Comparison of ENCODE assay signal across 8 mouse cellular contexts in the genomic region with DNA sequence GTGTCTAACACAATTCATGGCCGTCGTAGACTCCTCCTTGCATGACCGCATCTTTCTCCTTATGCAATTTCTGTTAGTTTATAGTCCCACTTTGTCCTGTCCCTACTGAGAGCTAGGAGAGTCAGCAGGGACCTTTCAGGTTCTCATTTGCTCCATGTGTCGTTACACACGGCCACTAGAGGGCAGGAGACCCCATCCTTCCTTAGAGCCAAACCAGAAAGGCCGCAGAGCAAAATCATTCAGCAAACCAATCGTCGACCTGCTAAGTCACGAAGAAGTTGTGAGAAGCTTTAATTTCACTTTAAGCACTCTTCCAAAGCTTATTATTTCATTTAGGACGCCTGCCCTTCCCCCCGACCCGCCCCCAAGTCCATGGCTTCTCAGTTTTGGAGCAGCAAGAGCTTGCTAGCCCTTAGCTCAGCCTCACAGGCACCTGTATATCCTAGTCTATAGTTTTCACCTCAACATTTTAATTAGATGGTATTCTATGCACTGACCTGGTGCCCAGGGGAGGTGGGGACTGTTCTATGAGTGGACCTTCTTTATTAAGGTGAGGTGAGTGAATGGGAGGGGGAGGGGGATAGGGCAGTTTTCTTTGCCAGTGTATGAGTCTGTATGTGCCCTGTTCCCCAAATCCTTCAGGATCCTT. TPM values are rescaled to one million over a fixed set of nuclear protein-coding genes. Genes with fewer than 3 reads are reported as not detected.
DNase-seq lines count a peak whose midpoint lies in the region; ATAC-seq and TF ChIP-seq lines count a peak whose summit lies in the region.

No protein-coding gene starts in this region.

- TF ChIP-seq POLR2A in myocyte (IDR thresholded peaks at IDR 0.05; ENCODE audit: insufficient read length, low read depth) = no peak

- H3K27me3 ChIP-seq in heart, embryonic 12.5 days (replicated peaks) = no peaks in the 10 kb centered on the region
- no peaks in the 10 kb centered on the region for H3K27me3 ChIP-seq in intestine, embryonic 14.5 days (replicated peaks; ENCODE audit: control insufficient read depth, insufficient read depth, low read length)
- peaks cover 6% of the 10 kb centered on the region for H3K27me3 ChIP-seq in myocyte (ENCODE audit: control insufficient read depth, insufficient read depth, insufficient read length)
- no peaks in the 10 kb centered on the region for H3K27me3 ChIP-seq in stomach, embryonic 16.5 days (ENCODE audit: control insufficient read depth, insufficient read depth, low read length)

- peaks cover 3% of the 10 kb centered on the region; the same call in 1 of the 2 replicates for H3K4me1 ChIP-seq in heart, embryonic 12.5 days (replicated peaks)
- H3K4me1 ChIP-seq in intestine, embryonic 14.5 days (replicated peaks; ENCODE audit: control insufficient read depth, insufficient read depth, low read length) = 0 out of 2 replicates have a peak, but pooled peaks cover 3% of the 10 kb centered on the region
- H3K4me1 ChIP-seq in stomach, embryonic 16.5 days (ENCODE audit: control insufficient read depth, insufficient read depth, low read length) = no peaks in the 10 kb centered on the region

- H3K9ac ChIP-seq in heart, embryonic 12.5 days = no peak overlapping the region
- H3K9ac ChIP-seq in intestine, embryonic 14.5 days (ENCODE audit: low read length) = no peak overlapping the region
- 0 out of 2 replicates have a peak overlapping the region, but pooled peaks have one; percentile 9 for H3K9ac ChIP-seq in stomach, embryonic 16.5 days (ENCODE audit: low read length)

- ATAC-seq in heart, embryonic 12.5 days (ENCODE audit: insufficient number of reproducible peaks, low FRiP score) = no peak
- no peak for ATAC-seq in intestine, embryonic 14.5 days (replicated peaks; ENCODE audit: low FRiP score, low TSS enrichment, low read depth)
- ATAC-seq in stomach, embryonic 16.5 days (ENCODE audit: insufficient read depth, low FRiP score) = no peak

- H3ac ChIP-seq in myocyte (ENCODE audit: control insufficient read depth, insufficient read length) = no peak overlapping the region

- H3K4me2 ChIP-seq in heart, embryonic 12.5 days = no peak overlapping the region
- no peak overlapping the region for H3K4me2 ChIP-seq in intestine, embryonic 14.5 days (ENCODE audit: low read length)
- peak overlapping the region; percentile 10 for H3K4me2 ChIP-seq in myocyte (ENCODE audit: low read depth)
- no peak overlapping the region for H3K4me2 ChIP-seq in stomach, embryonic 16.5 days (ENCODE audit: low read depth, low read length)

- 10% methylated on average over 12 of the region's 12 CpGs for WGBS in heart, embryonic 12.5 days
- WGBS in intestine, embryonic 14.5 days = 11% methylated on average over 12 of the region's 12 CpGs
- 12% methylated on average over 12 of the region's 12 CpGs for WGBS in stomach, embryonic 16.5 days

- H3K4me3 ChIP-seq in heart, embryonic 12.5 days = no peak overlapping the region
- H3K4me3 ChIP-seq in intestine, embryonic 14.5 days (ENCODE audit: low read depth, low read length) = no peak overlapping the region
- no peak overlapping the region for H3K4me3 ChIP-seq in myocyte
- no peak overlapping the region for H3K4me3 ChIP-seq in stomach, embryonic 16.5 days (replicated peaks; ENCODE audit: low read length)

- H3K27ac ChIP-seq in heart, embryonic 12.5 days (ENCODE audit: poor library complexity, severe bottlenecking) = no peak overlapping the region
- no peak overlapping the region for H3K27ac ChIP-seq in intestine, embryonic 14.5 days (ENCODE audit: low read depth)
- no peak overlapping the region for H3K27ac ChIP-seq in stomach, embryonic 16.5 days (ENCODE audit: low read length)

- H3K36me3 ChIP-seq in heart, embryonic 12.5 days = no peaks in the 10 kb centered on the region
- no peaks in the 10 kb centered on the region for H3K36me3 ChIP-seq in intestine, embryonic 14.5 days (ENCODE audit: control insufficient read depth, insufficient read depth, low read length)
- no peaks in the 10 kb centered on the region for H3K36me3 ChIP-seq in myocyte (ENCODE audit: control insufficient read depth, insufficient read depth)
- H3K36me3 ChIP-seq in stomach, embryonic 16.5 days (ENCODE audit: control insufficient read depth, insufficient read depth, low read length) = no peaks in the 10 kb centered on the region

- intact Hi-C loops in left cerebral cortex, postnatal 36 days (cut with DNase I) = loop anchor here (1.0 to 5.0 kb wide), 3 partner anchors 107 to 312 kb away; no protein-coding TSS in a partner anchor

- H3K9me3 ChIP-seq in heart, embryonic 12.5 days (replicated peaks) = no peaks in the 10 kb centered on the region
- no peaks in the 10 kb centered on the region for H3K9me3 ChIP-seq in intestine, embryonic 14.5 days (ENCODE audit: control insufficient read depth, low read length)
- no peaks in the 10 kb centered on the region for H3K9me3 ChIP-seq in stomach, embryonic 16.5 days (replicated peaks; ENCODE audit: control insufficient read depth, low read length)

- H3K79me2 ChIP-seq in myocyte (ENCODE audit: control insufficient read depth, insufficient read depth) = no peaks in the 10 kb centered on the region

- DNase-seq in heart, adult 11 months = peak; percentile 96
- DNase-seq in c-Kit-positive CD71-positive TER-119-negative erythroid progenitor cells, embryonic 14.5 days (ENCODE audit: low read depth) = peak; percentile 40
- peak; percentile 26 to 53 for DNase-seq in gastrocnemius, adult 8-10 months (ENCODE audit: low spot score in 2 of 2)
- DNase-seq in intestine, embryonic 14.5 days (ENCODE audit: low spot score) = peak; percentile 79
- DNase-seq in left cerebral cortex, postnatal 36 days (ENCODE audit: low spot score in 2 of 2) = peak; percentile 54 to 59

TF ChIP-seq in myocyte, 11 proteins besides CTCF, POLR2A, EP300 and RAD21:
- TF ChIP-seq POLR2AphosphoS2 (IDR thresholded peaks at IDR 0.05; ENCODE audit: insufficient read length, low read depth) (no peak), MAX (IDR thresholded peaks at IDR 0.05; ENCODE audit: low read depth) (no peak), TCF3 (IDR thresholded peaks at IDR 0.05; ENCODE audit: insufficient read length, low read depth) (no peak), SRF (IDR thresholded peaks at IDR 0.05; ENCODE audit: control insufficient read depth, insufficient read length, low read depth) (no peak), TCF12 (IDR thresholded peaks at IDR 0.05; ENCODE audit: insufficient read depth, poor library complexity, severe bottlenecking) (no peak), USF1 (IDR thresholded peaks at IDR 0.05; ENCODE audit: low read depth) (no peak), MYOD1 (IDR thresholded peaks at IDR 0.05; ENCODE audit: control insufficient read depth in 1 of 3, insufficient read length in 2 of 3, low read depth in 2 of 3) (no peak), E2F4 (IDR thresholded peaks at IDR 0.05; ENCODE audit: insufficient read depth) (no peak), CEBPB (IDR thresholded peaks at IDR 0.05; ENCODE audit: insufficient read depth, poor library complexity, severe bottlenecking) (no peak), REST (IDR thresholded peaks at IDR 0.05; ENCODE audit: insufficient read depth, insufficient read length) (no peak), MYOG (IDR thresholded peaks at IDR 0.05; ENCODE audit: control insufficient read depth in 1 of 3, insufficient read depth in 1 of 3, insufficient read length in 2 of 3, low read depth in 2 of 3) (no peak)

RNA-seq across cellular contexts. Expression of a gene that starts 1.2 kb away (rescaled TPM):
- 0.90 and 1.2 TPM in 2 replicates for polyA plus RNA-seq in heart, embryonic 12.5 days (2016; fragmentation: Nextera tagmentation; extraction: Ambion mirVana)
- 1 to 10 TPM; 1.3 to 2.0 (median 1.5) TPM for total RNA-seq in gastrocnemius, adult 8-10 months (2022)
- 0.73 and 0.77 TPM in 2 replicates for polyA plus RNA-seq in intestine, embryonic 14.5 days (2014; fragmentation: Nextera tagmentation; extraction: Ambion mirVana)
- under 1 TPM; 0.74 to 0.95 TPM for total RNA-seq in left cerebral cortex, postnatal 36 days (2021)
- polyA plus RNA-seq in myocyte (2012; fragmentation: generic; extraction: Trizol) = 0.01 TPM
- polyA plus RNA-seq in stomach, embryonic 16.5 days (2015; fragmentation: Nextera tagmentation; extraction: Ambion mirVana) = 1.6 and 1.8 TPM in 2 replicates

RNA-seq across cellular contexts. Expression of a gene that starts 19.2 kb away (rescaled TPM):
- 1.3 TPM in 2 replicates for polyA plus RNA-seq in heart, embryonic 12.5 days (2016; fragmentation: Nextera tagmentation; extraction: Ambion mirVana)
- total RNA-seq in gastrocnemius, adult 8-10 months (2022) = 1 to 10 TPM in 1 of 4 experiments, under 1 TPM in 3; 0.56 to 1.2 (median 0.71) TPM
- polyA plus RNA-seq in intestine, embryonic 14.5 days (2014; fragmentation: Nextera tagmentation; extraction: Ambion mirVana) = 0.70 and 1.0 TPM in 2 replicates
- total RNA-seq in left cerebral cortex, postnatal 36 days (2021) = 10 to 100 TPM; 15.9 to 18.0 TPM
- 0.01 TPM for polyA plus RNA-seq in myocyte (2012; fragmentation: generic; extraction: Trizol)
- 1.1 and 1.3 TPM in 2 replicates for polyA plus RNA-seq in stomach, embryonic 16.5 days (2015; fragmentation: Nextera tagmentation; extraction: Ambion mirVana)

RNA-seq across cellular contexts. Expression of a gene that starts 30.1 kb away (rescaled TPM):
- polyA plus RNA-seq in heart, embryonic 12.5 days (2016; fragmentation: Nextera tagmentation; extraction: Ambion mirVana) = 8.7 and 9.4 TPM in 2 replicates
- total RNA-seq in gastrocnemius, adult 8-10 months (2022) = 1 to 10 TPM in 1 of 4 experiments, under 1 TPM in 3; 0.40 to 1.0 (median 0.62) TPM
- 14.1 and 15.9 TPM in 2 replicates for polyA plus RNA-seq in intestine, embryonic 14.5 days (2014; fragmentation: Nextera tagmentation; extraction: Ambion mirVana)
- under 1 TPM; 0.37 to 0.57 TPM for total RNA-seq in left cerebral cortex, postnatal 36 days (2021)
- 0.42 TPM for polyA plus RNA-seq in myocyte (2012; fragmentation: generic; extraction: Trizol)
- polyA plus RNA-seq in stomach, embryonic 16.5 days (2015; fragmentation: Nextera tagmentation; extraction: Ambion mirVana) = 8.9 and 9.8 TPM in 2 replicates

RNA-seq across cellular contexts. Expression of a gene that starts 38.6 kb away (rescaled TPM):
- polyA plus RNA-seq in heart, embryonic 12.5 days (2016; fragmentation: Nextera tagmentation; extraction: Ambion mirVana) = 9.9 and 10.7 TPM in 2 replicates
- 1 to 10 TPM; 2.5 to 4.5 (median 3.9) TPM for total RNA-seq in gastrocnemius, adult 8-10 months (2022)
- polyA plus RNA-seq in intestine, embryonic 14.5 days (2014; fragmentation: Nextera tagmentation; extraction: Ambion mirVana) = 18.3 and 19.1 TPM in 2 replicates
- total RNA-seq in left cerebral cortex, postnatal 36 days (2021) = under 1 TPM in 1 of 2 experiments, not detected in 1; 0.54 TPM
- not detected for polyA plus RNA-seq in myocyte (2012; fragmentation: generic; extraction: Trizol)
- polyA plus RNA-seq in stomach, embryonic 16.5 days (2015; fragmentation: Nextera tagmentation; extraction: Ambion mirVana) = 19.3 and 22.2 TPM in 2 replicates

RNA-seq across cellular contexts. Expression of a gene that starts 43.9 kb away (rescaled TPM):
- 5.6 and 5.8 TPM in 2 replicates for polyA plus RNA-seq in heart, embryonic 12.5 days (2016; fragmentation: Nextera tagmentation; extraction: Ambion mirVana)
- 10 to 100 TPM in 2 of 4 experiments, 1 to 10 TPM in 2; 8.8 to 12.1 (median 9.9) TPM for total RNA-seq in gastrocnemius, adult 8-10 months (2022)
- polyA plus RNA-seq in intestine, embryonic 14.5 days (2014; fragmentation: Nextera tagmentation; extraction: Ambion mirVana) = 7.4 and 8.3 TPM in 2 replicates
- total RNA-seq in left cerebral cortex, postnatal 36 days (2021) = 1 to 10 TPM; 6.6 to 7.6 TPM
- polyA plus RNA-seq in myocyte (2012; fragmentation: generic; extraction: Trizol) = 4.1 TPM
- polyA plus RNA-seq in stomach, embryonic 16.5 days (2015; fragmentation: Nextera tagmentation; extraction: Ambion mirVana) = 5.2 and 5.9 TPM in 2 replicates

Comparison
In these comparisons a context has a peak if more than half of its experiments do, and no peak if none do; other contexts are left out.
1. DNase-seq: peak in every context shown above with its lines; median percentile 96 in heart, adult 11 months; 79 in intestine, embryonic 14.5 days; 56 in left cerebral cortex, postnatal 36 days; 40 in c-Kit-positive CD71-positive TER-119-negative erythroid progenitor cells, embryonic 14.5 days; 40 in gastrocnemius, adult 8-10 months.